Mouse (Mus musculus): ENCODE data around the gene Cbarp. TPM values are rescaled to one million over a fixed set of nuclear protein-coding genes. Genes with fewer than 3 reads are reported as not detected.
A peak's percentile ranks its signal among the peaks of the same experiment; 100 is the strongest.

Cbarp gene
- total and polyA plus RNA-seq, 3 experiments: 0.19 to 2.4 (median 2.3) TPM

DNA sequence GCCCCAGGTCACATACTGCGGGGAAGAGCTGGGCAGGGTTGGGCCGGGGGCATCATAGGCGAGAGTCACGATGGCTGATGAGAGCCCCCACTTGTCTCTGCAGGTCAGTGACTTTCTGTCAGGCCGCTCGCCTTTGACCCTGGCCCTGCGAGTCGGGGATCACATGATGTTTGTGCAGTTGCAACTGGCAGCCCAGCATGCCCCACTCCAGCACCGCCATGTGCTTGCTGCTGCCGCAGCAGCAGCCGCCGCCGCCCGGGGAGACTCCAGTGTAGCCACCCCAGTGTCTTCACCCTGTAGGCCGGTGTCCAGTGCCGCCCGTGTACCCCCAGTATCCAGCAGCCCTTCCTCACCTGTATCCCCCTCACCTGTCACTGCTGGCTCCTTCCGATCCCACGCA, 13.1 kb upstream of the Cbarp start:
- Histone ChIP-seq H3K79me2 (replicated peaks; ENCODE audit: control insufficient read depth, extremely low read depth, insufficient read depth, poor library complexity, severe bottlenecking) (peaks cover 15% of the 10 kb centered on the region), H3K9me3 (replicated peaks; ENCODE audit: low read length) (no peaks in the 10 kb centered on the region), H3K27me3 (replicated peaks) (no peaks in the 10 kb centered on the region), H3K9ac (ENCODE audit: insufficient read depth, low read depth) (0 out of 2 replicates have a peak overlapping the region, but pooled peaks have one; percentile 40), H3K4me3 (replicated peaks in 1 of 3; ENCODE audit: low read depth in 2 of 3, low read length in 2 of 3, poor library complexity in 1 of 3) (no peak overlapping the region), H3K36me3 (replicated peaks in 1 of 2; ENCODE audit: control insufficient read depth in 1 of 2, insufficient read depth in 1 of 2, low read length in 1 of 2) (peaks cover 40 to 51% of the 10 kb centered on the region in 2 experiments), H3K4me1 (ENCODE audit: control insufficient read depth in 1 of 2, insufficient read depth in 2 of 2) (peaks cover 16 to 54% of the 10 kb centered on the region in 2 experiments), H3K4me2 (ENCODE audit: insufficient read depth, low read depth, poor library complexity, severe bottlenecking) (no peak overlapping the region), H3K27ac (ENCODE audit: insufficient read depth, low read depth) (peak overlapping the region; percentile 96)
- no peak for DNase-seq (ENCODE audit: extremely low read depth)
- TF ChIP-seq MAZ (IDR thresholded peaks at IDR 0.05; ENCODE audit: low read depth, low read length) (no peak), MYC (IDR thresholded peaks at IDR 0.05; ENCODE audit: low read depth, low read length) (no peak), IRF4 (IDR thresholded peaks at IDR 0.05; ENCODE audit: low read depth, low read length) (no peak), KAT2A (IDR thresholded peaks at IDR 0.05; ENCODE audit: insufficient replicate concordance, low read length) (no peak), USF1 (IDR thresholded peaks at IDR 0.05; ENCODE audit: low read depth, low read length) (no peak), TBP (conservative IDR thresholded peaks at IDR 0.05; ENCODE audit: low read depth, low read length) (no peak), GABPA (IDR thresholded peaks at IDR 0.05; ENCODE audit: insufficient replicate concordance, low read depth, low read length) (no peak), ZKSCAN1 (IDR thresholded peaks at IDR 0.05; ENCODE audit: borderline replicate concordance, low read depth, low read length) (no peak), PAX5 (IDR thresholded peaks at IDR 0.05; ENCODE audit: low read length) (no peak), ZMIZ1 (IDR thresholded peaks at IDR 0.05; ENCODE audit: low read depth, low read length) (no peak), ZNF384 (IDR thresholded peaks at IDR 0.05; ENCODE audit: low read depth, low read length) (no peak), E2F4 (IDR thresholded peaks at IDR 0.05; ENCODE audit: insufficient replicate concordance, low read depth, low read length) (no peak), HCFC1 (IDR thresholded peaks at IDR 0.05; ENCODE audit: low read depth, low read length) (no peak), MAX (IDR thresholded peaks at IDR 0.05; ENCODE audit: low read length) (no peak), UBTF (IDR thresholded peaks at IDR 0.05; ENCODE audit: low read depth, low read length) (no peak), POLR2A (IDR thresholded peaks at IDR 0.05; ENCODE audit: low read depth, low read length) (no peak), SIN3A (IDR thresholded peaks at IDR 0.05; ENCODE audit: low read length) (no peak), CHD2 (IDR thresholded peaks at IDR 0.05; ENCODE audit: low read length) (no peak), ZC3H11A (IDR thresholded peaks at IDR 0.05; ENCODE audit: low read depth, low read length) (no peak), RCOR1 (conservative IDR thresholded peaks at IDR 0.05; ENCODE audit: low read depth, low read length) (no peak)
- in situ Hi-C loops (cut with MboI; ENCODE audit: low pct_ligation_motif_present, low pct_unique_long_range_greater_than_20kb, low sequenced_read_pairs) (no loop called here), dilution Hi-C loops (cut with MboI; ENCODE audit: extremely low pct_ligation_motif_present, extremely low pct_unique_long_range_greater_than_20kb, low sequenced_read_pairs) (no loop called here)

DNA sequence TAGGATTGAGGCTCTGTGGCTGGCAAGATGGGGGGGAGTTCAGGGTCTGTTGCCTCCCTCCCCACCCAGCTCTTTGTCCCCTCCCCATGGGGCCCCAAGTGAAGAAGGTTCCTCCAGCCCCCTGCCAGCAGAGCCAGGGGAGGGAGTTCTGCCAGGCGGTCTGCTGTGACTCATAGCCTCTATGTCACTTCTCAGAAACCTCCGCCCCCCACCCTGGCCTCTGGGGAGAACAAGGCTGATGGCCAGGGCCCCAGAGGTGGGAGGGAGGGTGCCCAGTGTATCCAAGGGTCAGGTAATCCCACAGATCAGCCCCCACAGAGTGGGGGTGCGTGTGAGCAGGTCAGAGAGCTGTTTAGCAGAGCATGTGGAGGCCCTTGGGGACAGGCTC, 12.2 kb upstream of the Cbarp start:
- Histone ChIP-seq H3K36me3 (replicated peaks in 1 of 2; ENCODE audit: control insufficient read depth in 1 of 2, insufficient read depth in 1 of 2, low read length in 1 of 2) (peaks cover 40 to 51% of the 10 kb centered on the region in 2 experiments), H3K79me2 (replicated peaks; ENCODE audit: control insufficient read depth, extremely low read depth, insufficient read depth, poor library complexity, severe bottlenecking) (peaks cover 15% of the 10 kb centered on the region), H3K4me2 (ENCODE audit: insufficient read depth, low read depth, poor library complexity, severe bottlenecking) (peak overlapping the region; percentile 67), H3K4me1 (ENCODE audit: control insufficient read depth in 1 of 2, insufficient read depth in 2 of 2) (peaks cover 15 to 49% of the 10 kb centered on the region in 2 experiments), H3K9me3 (replicated peaks; ENCODE audit: low read length) (no peaks in the 10 kb centered on the region), H3K4me3 (replicated peaks in 1 of 3; ENCODE audit: low read depth in 2 of 3, low read length in 2 of 3, poor library complexity in 1 of 3) (peak overlapping the region; percentile 81 to 84 (median 82)), H3K27me3 (replicated peaks) (no peaks in the 10 kb centered on the region), H3K9ac (ENCODE audit: insufficient read depth, low read depth) (peak overlapping the region; percentile 95), H3K27ac (ENCODE audit: insufficient read depth, low read depth) (peak overlapping the region; percentile 96)
- DNase-seq (ENCODE audit: extremely low read depth): peak; percentile 78
- dilution Hi-C loops (cut with MboI; ENCODE audit: extremely low pct_ligation_motif_present, extremely low pct_unique_long_range_greater_than_20kb, low sequenced_read_pairs) (no loop called here), in situ Hi-C loops (cut with MboI; ENCODE audit: low pct_ligation_motif_present, low pct_unique_long_range_greater_than_20kb, low sequenced_read_pairs) (no loop called here)
- no peak for TF ChIP-seq ZKSCAN1 (IDR thresholded peaks at IDR 0.05; ENCODE audit: borderline replicate concordance, low read depth, low read length)
- 0 out of 2 replicates have a peak, but pooled peaks have one; percentile 69 for TF ChIP-seq RCOR1 (conservative IDR thresholded peaks at IDR 0.05; ENCODE audit: low read depth, low read length)
- peak; percentile 74 for TF ChIP-seq EP300 (IDR thresholded peaks at IDR 0.05; ENCODE audit: low read length)
- peak; percentile 25 for TF ChIP-seq HCFC1 (IDR thresholded peaks at IDR 0.05; ENCODE audit: low read depth, low read length)
- no peak for TF ChIP-seq ZMIZ1 (IDR thresholded peaks at IDR 0.05; ENCODE audit: low read depth, low read length)
- TF ChIP-seq MEF2A (IDR thresholded peaks at IDR 0.05; ENCODE audit: borderline replicate concordance, low read depth, low read length): peak; percentile 49
- peak; percentile 65; the same call in 1 of the 2 replicates for TF ChIP-seq CHD2 (IDR thresholded peaks at IDR 0.05; ENCODE audit: low read length)
- TF ChIP-seq POLR2A (IDR thresholded peaks at IDR 0.05; ENCODE audit: low read depth, low read length): no peak; the same call in 1 of the 2 replicates
- peak; percentile 90 for TF ChIP-seq SIN3A (IDR thresholded peaks at IDR 0.05; ENCODE audit: low read length)
- TF ChIP-seq ETS1 (conservative IDR thresholded peaks at IDR 0.05; ENCODE audit: low read depth, low read length): peak; percentile 73
- TF ChIP-seq UBTF (IDR thresholded peaks at IDR 0.05; ENCODE audit: low read depth, low read length): no peak
- no peak for TF ChIP-seq RAD21 (IDR thresholded peaks at IDR 0.05; ENCODE audit: low read depth, low read length)
- no peak for TF ChIP-seq ELF1 (IDR thresholded peaks at IDR 0.05; ENCODE audit: low read depth, low read length)
- TF ChIP-seq PAX5 (IDR thresholded peaks at IDR 0.05; ENCODE audit: low read length): no peak
- TF ChIP-seq NRF1 (IDR thresholded peaks at IDR 0.05; ENCODE audit: low read depth, low read length): no peak
- 0 out of 2 replicates have a peak, but pooled peaks have one; percentile 42 for TF ChIP-seq MAX (IDR thresholded peaks at IDR 0.05; ENCODE audit: low read length)
- no peak; the same call in 1 of the 2 replicates for TF ChIP-seq NELFE (IDR thresholded peaks at IDR 0.05; ENCODE audit: low read depth, low read length)
- TF ChIP-seq E2F4 (IDR thresholded peaks at IDR 0.05; ENCODE audit: insufficient replicate concordance, low read depth, low read length): no peak
- TF ChIP-seq GABPA (IDR thresholded peaks at IDR 0.05; ENCODE audit: insufficient replicate concordance, low read depth, low read length): no peak
- no peak for TF ChIP-seq USF2 (conservative IDR thresholded peaks at IDR 0.05; ENCODE audit: low read depth, low read length)
- no peak for TF ChIP-seq MAFK (IDR thresholded peaks at IDR 0.05; ENCODE audit: insufficient replicate concordance, low read length)
- peak; percentile 99 for TF ChIP-seq MAZ (IDR thresholded peaks at IDR 0.05; ENCODE audit: low read depth, low read length)
- TF ChIP-seq CTCF (conservative IDR thresholded peaks at IDR 0.05 in 1 of 2, IDR thresholded peaks at IDR 0.05 in 1 of 2; ENCODE audit: low read depth in 2 of 2, low read length in 2 of 2): no peak
- no peak for TF ChIP-seq ZC3H11A (IDR thresholded peaks at IDR 0.05; ENCODE audit: low read depth, low read length)
